Mouse (Mus musculus) thymus, adult 2 months (tissue): ENCODE measurements around the gene Il27ra.
A peak's percentile ranks its signal among the peaks of the same experiment; 100 is the strongest.

Experiments used
- CTCF ChIP-seq: fragments of 200-500 bp; IDR thresholded peaks from 2 replicates; pipeline ENCODE4 v1.5.1; 2012; ENCODE audit warnings: mild to moderate bottlenecking, control low read depth, low read length, moderate library complexity, borderline replicate concordance; ENCODE audit not compliant: control insufficient read depth, poor library complexity, insufficient read depth; ENCODE audit errors: extremely low read depth
- POLR2A ChIP-seq: fragments of 200-500 bp; IDR thresholded peaks from 2 replicates; pipeline ENCODE4 v1.6.1; 2012; ENCODE audit warnings: mild to moderate bottlenecking, low read length, control low read depth, moderate library complexity; ENCODE audit not compliant: control insufficient read depth, poor library complexity, insufficient read depth; ENCODE audit errors: extremely low read depth

DNA sequence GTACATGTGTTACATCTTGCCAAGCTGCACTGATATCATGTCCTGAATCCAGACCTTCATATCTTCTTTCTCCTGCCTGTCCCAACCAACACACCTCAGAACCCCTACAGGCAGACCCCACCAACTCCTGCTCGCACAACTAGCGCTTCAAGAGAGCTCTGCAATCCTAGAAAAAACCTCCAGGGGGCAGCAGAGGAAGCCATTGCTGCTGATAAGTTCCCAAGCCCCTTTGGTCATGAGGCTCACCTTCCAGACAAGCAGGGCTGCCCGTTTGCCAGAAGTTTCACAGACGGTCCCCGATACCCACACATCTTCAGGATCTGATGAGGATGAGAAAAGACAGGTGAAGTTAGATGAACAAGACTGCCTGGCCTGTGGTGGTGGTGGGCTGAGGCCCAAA lies 3.3 kb downstream of the Il27ra start:
- peak; percentile 67; the same call in 1 of the 2 replicates for TF ChIP-seq CTCF
- TF ChIP-seq POLR2A: 0 out of 2 replicates have a peak, but pooled peaks have one; percentile 29
